Mouse (Mus musculus) megakaryocyte, embryonic 14.5 days (primary cell): ENCODE results near the gene Camkk1. TPM values are rescaled to one million over a fixed set of nuclear protein-coding genes. Genes with fewer than 3 reads are reported as not detected.
A peak's percentile ranks its signal among the peaks of the same experiment; 100 is the strongest.

ENCODE experiments used
- H3K27me3 ChIP-seq: replicated peaks from 2 replicates; pipeline ENCODE3; 2012; ENCODE audit warnings: inconsistent platforms
- H3K36me3 ChIP-seq: replicated peaks from 2 replicates; pipeline ENCODE3; 2012; ENCODE audit warnings: low read length, inconsistent platforms, mixed read lengths
- H3K4me1 ChIP-seq: 2 replicates; pipeline ENCODE4 v1.6.1; 2012; ENCODE audit warnings: inconsistent platforms
- H3K4me3 ChIP-seq: replicated peaks from 2 replicates; pipeline ENCODE3; 2012; ENCODE audit warnings: moderate library complexity, mild to moderate bottlenecking, inconsistent platforms
- H3K9me3 ChIP-seq: 2 replicates; pipeline ENCODE4 v1.6.1; 2012; ENCODE audit warnings: inconsistent platforms
- FLI1 ChIP-seq: IDR thresholded peaks from 2 replicates; pipeline ENCODE4 v1.6.1; 2012; ENCODE audit warnings: low read length, inconsistent platforms, mixed read lengths
- GATA1 ChIP-seq: IDR thresholded peaks from 3 replicates; pipeline ENCODE4 v1.6.1; 2012; ENCODE audit warnings: mixed read lengths, low read length, inconsistent platforms, borderline replicate concordance
- polyA plus RNA-seq: library from polyadenylated mRNA; stranded (reverse); fragments of >175 nt; gene quantifications from 2 replicates; pipeline ENCODE4 v1.2.3, GENCODE M21; 2012; ENCODE audit warnings: low replicate concordance; ENCODE audit not compliant: insufficient read depth

Camkk1 gene
- polyA plus RNA-seq: 6.5 and 19.1 TPM in 2 replicates

DNA sequence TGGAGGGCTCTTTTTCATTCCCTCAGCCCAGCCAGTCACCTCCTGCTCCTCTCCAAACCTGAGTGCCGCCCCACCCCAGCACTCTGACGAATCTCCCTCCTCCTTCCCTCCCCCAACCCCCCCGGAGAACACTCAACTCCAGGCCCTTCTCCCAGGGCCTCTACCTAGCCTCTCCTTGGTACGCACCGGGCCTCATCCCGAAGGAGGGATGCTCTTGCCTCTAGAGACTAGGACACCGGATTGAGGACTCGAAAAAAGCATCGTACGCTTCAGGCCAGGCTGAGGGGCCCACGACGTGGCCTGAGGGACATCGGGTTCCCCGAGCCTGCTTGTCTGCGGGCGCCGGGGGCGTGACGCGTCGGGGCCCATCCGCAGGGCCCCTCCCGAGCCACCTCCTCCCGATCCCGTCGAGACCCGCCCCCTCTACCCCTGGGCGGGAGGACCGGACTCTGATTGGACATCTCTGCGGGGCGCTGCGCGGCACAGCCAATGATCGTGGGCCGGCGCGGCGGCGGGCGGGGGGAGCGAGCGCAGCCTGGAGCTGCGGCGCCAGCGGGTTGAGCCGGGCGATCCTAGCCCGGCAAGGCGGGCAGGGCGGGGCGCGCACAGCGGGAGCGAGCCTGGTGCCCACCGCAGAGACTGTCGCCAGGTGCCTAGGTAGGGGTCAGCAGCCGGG is at the start of gene Camkk1:
Gene Camkk1 (plus strand): TSS at position 538 of the 676 bp plus-strand sequence.
- Histone ChIP-seq H3K4me1 (peaks cover 86% of the 10 kb centered on the region), H3K4me3 (peak within 1 kb of the TSS; percentile 92), H3K27me3 (peaks cover 17% of the 10 kb centered on the region), H3K9me3 (no peaks in the 10 kb centered on the region), H3K36me3 (peaks cover 85% of the 10 kb centered on the region)
- TF ChIP-seq GATA1: no peak
- TF ChIP-seq FLI1: no peak

DNA sequence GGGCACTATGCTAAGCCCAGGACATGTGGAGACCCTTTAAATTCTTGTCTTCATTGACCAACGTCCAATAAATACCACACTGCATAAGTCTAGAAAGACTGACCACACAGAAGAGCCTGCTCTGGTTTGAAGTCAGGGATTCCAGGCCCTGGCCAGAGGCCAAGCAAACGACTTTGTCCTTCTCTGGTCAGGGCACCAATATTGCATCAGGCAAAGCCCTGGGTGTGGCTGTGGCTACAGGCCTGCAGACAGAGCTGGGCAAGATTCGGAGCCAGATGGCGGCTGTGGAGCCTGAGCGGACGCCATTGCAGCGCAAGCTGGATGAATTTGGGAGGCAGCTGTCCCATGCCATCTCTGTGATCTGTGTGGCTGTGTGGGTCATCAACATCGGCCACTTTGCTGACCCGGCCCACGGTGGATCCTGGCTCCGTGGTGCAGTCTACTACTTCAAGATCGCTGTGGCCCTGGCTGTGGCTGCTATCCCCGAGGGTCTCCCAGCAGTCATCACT is 43.8 kb upstream of the Camkk1 start:
- TF ChIP-seq GATA1: no peak
- TF ChIP-seq FLI1: no peak
- no peak overlapping the region for H3K4me3 ChIP-seq
- peaks cover 84% of the 10 kb centered on the region for H3K4me1 ChIP-seq
- H3K36me3 ChIP-seq: peaks cover 99% of the 10 kb centered on the region
- H3K27me3 ChIP-seq: no peaks in the 10 kb centered on the region
- no peaks in the 10 kb centered on the region for H3K9me3 ChIP-seq

DNA sequence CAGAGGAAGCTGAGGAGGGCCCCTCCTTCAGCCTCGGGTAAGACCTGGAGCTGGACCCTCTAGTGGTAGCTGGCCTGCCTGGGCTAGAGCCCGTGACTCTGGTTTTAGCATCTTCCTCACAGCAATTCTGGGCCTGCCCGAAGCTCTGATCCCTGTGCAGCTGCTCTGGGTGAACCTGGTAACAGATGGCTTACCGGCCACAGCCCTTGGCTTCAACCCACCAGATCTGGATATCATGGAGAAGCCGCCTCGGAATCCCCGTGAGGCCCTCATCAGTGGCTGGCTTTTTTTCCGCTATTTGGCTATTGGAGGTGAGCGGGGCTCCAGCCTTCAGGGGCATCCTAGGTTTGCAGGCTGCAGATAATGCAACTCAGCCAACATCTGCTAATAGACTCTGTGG is 36.3 kb upstream of the Camkk1 start:
- no peaks in the 10 kb centered on the region for H3K27me3 ChIP-seq
- peaks cover 92% of the 10 kb centered on the region for H3K4me1 ChIP-seq
- H3K36me3 ChIP-seq: peaks cover 100% of the 10 kb centered on the region
- no peaks in the 10 kb centered on the region for H3K9me3 ChIP-seq
- TF ChIP-seq FLI1 (no peak), GATA1 (no peak)
- H3K4me3 ChIP-seq: no peak overlapping the region

DNA sequence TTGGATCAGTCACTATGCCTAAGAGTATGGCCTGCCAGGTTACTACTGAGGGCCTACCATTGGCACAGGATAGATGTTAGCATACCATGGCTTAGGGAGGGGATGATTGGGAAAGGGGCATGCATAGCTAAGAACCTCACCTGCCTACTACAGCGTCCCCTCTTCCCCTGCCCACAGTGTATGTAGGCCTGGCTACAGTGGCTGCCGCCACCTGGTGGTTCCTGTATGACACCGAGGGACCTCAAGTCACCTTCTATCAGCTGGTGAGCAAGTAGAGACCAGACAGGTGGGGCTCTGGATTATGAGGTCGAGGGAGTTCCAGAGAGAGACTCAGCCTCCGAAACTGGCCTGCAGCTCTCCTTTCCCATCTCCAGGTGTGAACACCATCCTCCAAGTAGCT is 35.5 kb upstream of the Camkk1 start:
- H3K36me3 ChIP-seq: peaks cover 100% of the 10 kb centered on the region
- TF ChIP-seq FLI1 (no peak), GATA1 (no peak)
- H3K27me3 ChIP-seq: no peaks in the 10 kb centered on the region

DNA sequence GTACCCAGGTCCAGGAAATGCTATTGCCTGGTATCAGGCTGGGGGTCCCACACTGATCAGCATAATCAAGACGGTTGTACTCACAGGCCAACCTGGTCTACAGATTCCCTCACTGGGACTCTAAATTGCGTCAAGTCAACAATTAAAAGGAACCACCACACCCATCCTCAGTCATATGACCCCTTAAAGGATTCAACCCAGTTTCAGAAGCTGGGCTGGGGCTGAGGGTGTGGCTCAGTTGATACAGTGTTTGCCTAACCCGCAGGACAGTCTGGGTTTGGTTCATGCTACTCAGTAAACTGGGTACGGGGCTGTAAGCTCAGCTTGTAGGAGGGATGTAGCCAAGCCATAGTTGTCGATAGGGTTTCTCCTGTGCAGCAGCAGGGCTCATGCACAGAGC is 32.1 kb upstream of the Camkk1 start:
- Histone ChIP-seq H3K4me3 (no peak overlapping the region), H3K27me3 (no peaks in the 10 kb centered on the region), H3K36me3 (peaks cover 100% of the 10 kb centered on the region), H3K4me1 (peaks cover 97% of the 10 kb centered on the region), H3K9me3 (no peaks in the 10 kb centered on the region)
- no peak for TF ChIP-seq FLI1
- TF ChIP-seq GATA1: no peak

More for the DNA sequence above, 35.5 kb upstream of the Camkk1 start:
- Histone ChIP-seq H3K4me1 (peaks cover 93% of the 10 kb centered on the region), H3K4me3 (peak overlapping the region; percentile 5), H3K9me3 (no peaks in the 10 kb centered on the region)

DNA sequence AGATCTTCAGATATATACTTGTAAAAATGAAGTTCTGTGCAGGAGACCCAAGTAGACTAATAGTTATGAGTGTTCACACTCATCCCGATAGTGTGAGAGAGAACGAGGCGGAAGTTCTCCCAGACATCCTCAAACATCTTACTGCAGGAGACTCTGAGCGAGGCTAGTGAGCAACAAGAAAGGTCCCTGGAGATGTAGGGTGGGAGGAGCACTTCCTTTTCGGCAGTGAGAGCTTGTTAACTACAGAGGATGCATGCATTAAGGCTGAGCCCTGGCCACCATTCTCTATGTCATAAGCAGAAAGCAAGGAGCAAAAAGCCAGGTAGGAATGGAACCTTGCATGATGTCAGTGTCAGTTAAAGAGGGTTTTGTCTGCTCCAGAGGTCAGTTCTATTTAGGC is 31.6 kb upstream of the Camkk1 start:
- peaks cover 100% of the 10 kb centered on the region for H3K36me3 ChIP-seq
- peaks cover 97% of the 10 kb centered on the region for H3K4me1 ChIP-seq
- no peak overlapping the region for H3K4me3 ChIP-seq
- TF ChIP-seq GATA1 (no peak), FLI1 (no peak)
- no peaks in the 10 kb centered on the region for H3K27me3 ChIP-seq
- H3K9me3 ChIP-seq: no peaks in the 10 kb centered on the region

DNA sequence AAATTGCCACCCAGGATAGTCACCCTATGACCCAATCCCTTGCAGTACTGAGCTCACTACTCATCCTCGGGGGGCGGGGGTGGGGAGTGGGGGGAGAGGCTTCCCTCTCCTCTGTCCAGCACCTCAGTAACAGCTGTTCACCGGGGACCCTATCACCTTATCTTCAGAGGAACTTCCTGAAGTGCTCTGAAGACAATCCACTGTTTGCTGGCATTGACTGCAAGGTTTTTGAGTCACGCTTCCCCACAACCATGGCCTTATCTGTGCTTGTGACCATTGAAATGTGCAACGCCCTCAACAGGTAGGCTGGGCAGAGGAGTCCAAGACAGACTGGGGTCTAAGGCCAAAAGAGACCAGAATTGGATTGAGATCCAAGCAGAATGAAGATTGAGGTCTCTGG is 31.0 kb upstream of the Camkk1 start:
- no peak overlapping the region for H3K4me3 ChIP-seq
- TF ChIP-seq GATA1: no peak
- no peak for TF ChIP-seq FLI1
- H3K36me3 ChIP-seq: peaks cover 100% of the 10 kb centered on the region
- H3K27me3 ChIP-seq: no peaks in the 10 kb centered on the region
- peaks cover 97% of the 10 kb centered on the region for H3K4me1 ChIP-seq
- no peaks in the 10 kb centered on the region for H3K9me3 ChIP-seq

DNA sequence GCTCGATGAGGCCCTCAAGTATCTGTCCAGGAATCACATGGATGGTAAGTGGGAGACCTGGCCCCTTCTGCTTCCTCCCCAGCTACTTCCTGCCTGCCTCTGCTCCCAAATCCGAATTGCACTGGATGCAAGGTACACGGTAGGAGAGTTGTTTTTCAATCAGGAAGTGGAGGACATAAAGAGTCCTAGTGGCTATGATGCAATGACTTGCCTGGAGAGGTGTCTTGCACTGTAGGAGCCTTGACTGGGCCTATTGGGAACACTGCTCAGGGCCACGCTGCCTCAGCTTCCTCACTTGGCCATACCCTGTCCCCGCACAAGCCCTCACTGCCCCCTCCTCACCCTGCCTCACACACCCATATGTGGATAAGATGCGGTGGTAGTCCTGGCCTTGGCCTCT is 29.8 kb upstream of the Camkk1 start:
- no peaks in the 10 kb centered on the region for H3K27me3 ChIP-seq
- TF ChIP-seq GATA1 (no peak), FLI1 (no peak)
- peaks cover 100% of the 10 kb centered on the region for H3K36me3 ChIP-seq
- H3K9me3 ChIP-seq: no peaks in the 10 kb centered on the region
- H3K4me3 ChIP-seq: peak overlapping the region; percentile 36
- H3K4me1 ChIP-seq: peaks cover 97% of the 10 kb centered on the region

DNA sequence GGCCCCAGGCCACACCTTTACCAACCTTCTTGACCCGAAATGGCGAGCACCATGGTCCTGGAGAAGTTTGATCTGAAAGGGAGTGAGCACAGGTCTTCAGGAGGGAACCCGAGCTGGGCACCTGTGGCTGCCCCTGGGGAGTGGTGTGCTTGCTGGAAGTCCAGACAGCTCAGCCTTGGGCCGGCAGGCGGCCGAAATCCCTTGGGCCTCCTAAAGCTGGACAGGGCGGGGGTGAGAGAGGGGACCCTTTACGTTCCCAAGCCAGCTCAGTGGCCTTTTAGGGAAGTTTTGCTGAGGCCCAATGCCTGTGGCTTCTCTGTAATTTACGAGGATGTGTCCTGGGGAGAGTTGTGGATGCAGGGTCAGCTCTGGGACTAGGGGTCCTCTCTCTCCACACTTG is 28.1 kb upstream of the Camkk1 start:
- Histone ChIP-seq H3K9me3 (no peaks in the 10 kb centered on the region), H3K4me3 (no peak overlapping the region), H3K36me3 (peaks cover 98% of the 10 kb centered on the region), H3K4me1 (peaks cover 97% of the 10 kb centered on the region), H3K27me3 (no peaks in the 10 kb centered on the region)
- TF ChIP-seq GATA1 (no peak), FLI1 (no peak)

DNA sequence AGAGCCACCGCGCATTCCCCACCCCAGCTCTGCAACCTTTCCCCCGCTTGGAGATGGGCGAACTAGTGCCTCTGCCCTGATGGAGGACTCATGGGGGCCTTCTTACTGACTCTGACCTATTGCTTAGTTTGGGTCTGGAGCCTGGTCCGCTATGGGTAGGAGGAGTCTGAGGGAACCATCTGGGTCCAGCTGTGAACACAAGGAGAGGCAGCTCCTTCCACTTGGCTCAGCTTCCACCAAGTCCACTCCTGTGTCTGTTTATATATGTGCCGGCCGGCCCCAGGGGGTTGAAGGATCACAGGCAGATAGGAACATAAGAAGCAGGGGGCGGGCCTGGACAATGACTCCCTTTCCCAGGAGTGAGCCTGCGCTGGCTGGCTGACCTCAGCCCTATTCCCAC is 26.8 kb upstream of the Camkk1 start:
- Histone ChIP-seq H3K36me3 (peaks cover 96% of the 10 kb centered on the region), H3K9me3 (no peaks in the 10 kb centered on the region)

DNA sequence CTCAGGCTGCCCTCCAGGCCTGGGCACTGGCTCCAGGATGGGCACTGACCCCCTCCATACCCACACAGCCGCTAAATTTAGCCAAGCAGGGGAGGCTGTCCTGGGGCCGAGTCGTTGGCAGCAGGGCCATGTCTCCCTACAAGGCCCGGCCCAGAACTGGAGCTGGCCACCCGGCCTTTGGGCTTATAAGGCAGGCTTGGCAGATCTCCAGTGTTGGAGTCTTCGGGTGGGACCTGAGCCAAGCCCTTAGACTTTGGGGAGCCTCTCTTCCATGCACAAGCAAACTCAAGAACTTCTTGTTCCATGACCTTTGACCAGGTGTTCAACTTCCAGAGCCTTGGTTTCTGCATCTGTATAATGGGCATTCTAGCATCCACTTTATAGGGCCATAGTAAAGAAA is 22.5 kb upstream of the Camkk1 start:
- TF ChIP-seq GATA1 (no peak), FLI1 (no peak)
- Histone ChIP-seq H3K9me3 (no peaks in the 10 kb centered on the region), H3K27me3 (no peaks in the 10 kb centered on the region), H3K36me3 (peaks cover 67% of the 10 kb centered on the region), H3K4me1 (peaks cover 97% of the 10 kb centered on the region), H3K4me3 (peak overlapping the region; percentile 7)

More for the DNA sequence above, 26.8 kb upstream of the Camkk1 start:
- no peak for TF ChIP-seq GATA1
- TF ChIP-seq FLI1: no peak
- Histone ChIP-seq H3K4me1 (peaks cover 99% of the 10 kb centered on the region), H3K4me3 (no peak overlapping the region), H3K27me3 (no peaks in the 10 kb centered on the region)
